ENCODE assay signal across 21 mouse cellular contexts in the genomic region with DNA sequence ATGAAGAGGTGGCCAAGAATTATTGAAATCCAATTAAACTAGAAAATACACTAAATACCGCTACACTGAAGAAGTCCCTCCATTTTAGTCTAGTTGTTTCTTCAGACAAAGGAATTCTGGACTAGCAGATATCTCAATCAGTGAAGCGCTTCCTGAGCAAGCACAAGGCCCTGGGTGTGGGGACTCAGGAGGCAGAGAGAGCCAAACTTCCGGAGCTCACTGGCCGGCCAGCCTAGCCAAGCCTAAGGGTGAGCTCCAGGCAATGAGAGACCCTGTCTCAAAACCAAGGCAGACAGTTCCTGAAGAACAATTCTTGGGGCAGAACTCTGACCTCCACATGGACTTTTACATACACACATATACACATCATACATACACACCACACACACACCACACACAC.
DNase-seq lines count a peak whose midpoint lies in the region; ATAC-seq and TF ChIP-seq lines count a peak whose summit lies in the region.
"Had no signal": no experiment of that assay in that cellular context is flagged by ENCODE, and none has a peak within 500 bp of the region (broad histone marks: within the 10 kb centered on the region; RNA-seq: fewer than 3 reads in every experiment).

No protein-coding gene starts in this region.

- H3K4me2 ChIP-seq in kidney, postnatal 0 days (ENCODE audit: low read length): no peak overlapping the region
- H3K4me2 ChIP-seq in intestine, postnatal 0 days (replicated peaks; ENCODE audit: low read depth): no peak overlapping the region
- no peak overlapping the region for H3K4me2 ChIP-seq in stomach, embryonic 16.5 days (ENCODE audit: low read depth, low read length)
- H3K4me2 ChIP-seq: embryonic facial prominence, embryonic 13.5 days; heart, embryonic 11.5 days; hindbrain, embryonic 15.5 days; liver, embryonic 15.5 days had no signal

- H3K9me3 ChIP-seq in kidney, postnatal 0 days (replicated peaks; ENCODE audit: low read length): no peaks in the 10 kb centered on the region
- no peaks in the 10 kb centered on the region for H3K9me3 ChIP-seq in intestine, postnatal 0 days (ENCODE audit: control insufficient read depth)
- H3K9me3 ChIP-seq in stomach, embryonic 16.5 days (replicated peaks; ENCODE audit: control insufficient read depth, low read length): no peaks in the 10 kb centered on the region
- H3K9me3 ChIP-seq: embryonic facial prominence, embryonic 13.5 days; hindbrain, embryonic 15.5 days; liver, embryonic 15.5 days; megakaryocyte, embryonic 14.5 days had no signal

- H3K9ac ChIP-seq in kidney, postnatal 0 days (ENCODE audit: low read depth, low read length): no peak overlapping the region
- no peak overlapping the region for H3K9ac ChIP-seq in intestine, postnatal 0 days (ENCODE audit: low read depth, low read length)
- no peak overlapping the region for H3K9ac ChIP-seq in stomach, embryonic 16.5 days (ENCODE audit: low read length)
- H3K9ac ChIP-seq: embryonic facial prominence, embryonic 13.5 days; hindbrain, embryonic 15.5 days; liver, embryonic 15.5 days had no signal

- H3K27ac ChIP-seq in kidney, postnatal 0 days: 0 out of 2 replicates have a peak overlapping the region, but pooled peaks have one; percentile 3
- peak overlapping the region; percentile 74 for H3K27ac ChIP-seq in intestine, postnatal 0 days (ENCODE audit: low read depth, low read length)
- peak overlapping the region; percentile 85 for H3K27ac ChIP-seq in stomach, embryonic 16.5 days (ENCODE audit: low read length)
- H3K27ac ChIP-seq: embryonic facial prominence, embryonic 13.5 days; hindbrain, embryonic 15.5 days; liver, embryonic 15.5 days had no signal

- H3K27me3 ChIP-seq in kidney, postnatal 0 days (ENCODE audit: insufficient read depth, low read length): no peaks in the 10 kb centered on the region
- H3K27me3 ChIP-seq in intestine, postnatal 0 days (replicated peaks; ENCODE audit: control insufficient read depth, insufficient read depth, low read length): no peaks in the 10 kb centered on the region
- H3K27me3 ChIP-seq in stomach, embryonic 16.5 days (ENCODE audit: control insufficient read depth, insufficient read depth, low read length): no peaks in the 10 kb centered on the region
- H3K27me3 ChIP-seq: embryonic facial prominence, embryonic 13.5 days; hindbrain, embryonic 15.5 days; liver, embryonic 15.5 days had no signal

- TF ChIP-seq CTCF in kidney, postnatal 0 days (IDR thresholded peaks at IDR 0.05; ENCODE audit: low read depth): no peak
- TF ChIP-seq CTCF in intestine, postnatal 0 days (IDR thresholded peaks at IDR 0.05; ENCODE audit: low read depth): no peak

- no peak for DNase-seq in kidney, postnatal 0 days (ENCODE audit: low spot score)
- no peak for DNase-seq in kidney, adult 18-20 months
- peak; percentile 49 for DNase-seq in lung, postnatal 14 days
- no peak for DNase-seq in spleen, postnatal 14 days (ENCODE audit: low spot score in 2 of 2)
- DNase-seq: adrenal gland, adult 2 months; cerebellum, adult 9-10 months; heart, postnatal 36 days; kidney, adult 8-10 months; layer of hippocampus, postnatal 36 days; right cerebral cortex, postnatal 14 days; thymus, postnatal 25 days had no signal

- H3K36me3 ChIP-seq in kidney, postnatal 0 days (ENCODE audit: insufficient read depth, low read length): no peaks in the 10 kb centered on the region
- no peaks in the 10 kb centered on the region for H3K36me3 ChIP-seq in intestine, postnatal 0 days (ENCODE audit: control insufficient read depth, insufficient read depth)
- no peaks in the 10 kb centered on the region for H3K36me3 ChIP-seq in stomach, embryonic 16.5 days (ENCODE audit: control insufficient read depth, insufficient read depth, low read length)
- H3K36me3 ChIP-seq: hindbrain, embryonic 15.5 days; liver, embryonic 15.5 days had no signal

- no peak for ATAC-seq in kidney, postnatal 0 days (replicated peaks; ENCODE audit: low FRiP score, low read depth)
- no peak for ATAC-seq in intestine, postnatal 0 days
- no peak for ATAC-seq in stomach, embryonic 16.5 days (ENCODE audit: insufficient read depth, low FRiP score)
- ATAC-seq in megakaryocyte-erythroid progenitor cell, adult 5-6 weeks (replicated peaks; ENCODE audit: low FRiP score, low TSS enrichment, poor library complexity, severe bottlenecking): no peak
- ATAC-seq: forebrain, embryonic 16.5 days; midbrain, embryonic 16.5 days had no signal

- H3K4me3 ChIP-seq in kidney, postnatal 0 days (replicated peaks; ENCODE audit: low read depth, low read length): no peak overlapping the region
- H3K4me3 ChIP-seq in intestine, postnatal 0 days (ENCODE audit: low read depth, low read length): no peak overlapping the region
- no peak overlapping the region for H3K4me3 ChIP-seq in stomach, embryonic 16.5 days (replicated peaks; ENCODE audit: low read length)
- H3K4me3 ChIP-seq: embryonic facial prominence, embryonic 13.5 days; hindbrain, embryonic 15.5 days; liver, embryonic 15.5 days; megakaryocyte, embryonic 14.5 days had no signal

- WGBS in kidney, postnatal 0 days: 75% methylated on average over 4 of the region's 4 CpGs
- 60% methylated on average over 4 of the region's 4 CpGs for WGBS in intestine, postnatal 0 days
- WGBS in stomach, embryonic 16.5 days: 66% methylated on average over 4 of the region's 4 CpGs

- H3K4me1 ChIP-seq in kidney, postnatal 0 days (replicated peaks; ENCODE audit: insufficient read depth, low read length): no peaks in the 10 kb centered on the region
- H3K4me1 ChIP-seq in intestine, postnatal 0 days (replicated peaks; ENCODE audit: control insufficient read depth, insufficient read depth, low read length): no peaks in the 10 kb centered on the region; the same call in 1 of the 2 replicates
- peaks cover 7% of the 10 kb centered on the region; the same call in 1 of the 2 replicates for H3K4me1 ChIP-seq in stomach, embryonic 16.5 days (ENCODE audit: control insufficient read depth, insufficient read depth, low read length)
- H3K4me1 ChIP-seq: embryonic facial prominence, embryonic 13.5 days; liver, embryonic 15.5 days; megakaryocyte, embryonic 14.5 days had no signal

Comparison
In these comparisons a context has a peak if more than half of its experiments do, and no peak if none do; other contexts are left out.
1. H3K27ac ChIP-seq: peak in every context shown above with its lines; median percentile 85 in stomach, embryonic 16.5 days; 74 in intestine, postnatal 0 days; 3 in kidney, postnatal 0 days.